Mouse (Mus musculus) inflammation-experienced regulatory T-cells (primary cell): Measurements from ENCODE around the gene Klk1b24. TPM values are rescaled to one million over a fixed set of nuclear protein-coding genes. Genes with fewer than 3 reads are reported as not detected.

Experiments
- polyA plus RNA-seq, 2 experiments: library from polyadenylated mRNA; unstranded; fragments of 100-300 nt; shearing (Covaris generic); gene quantifications; one replicate each; pipeline ENCODE4 v1.2.1; 2017

The Klk1b24 gene
- under 1 TPM in 1 of 2 experiments, not detected in 1; 0.84 TPM for polyA plus RNA-seq

DNA sequence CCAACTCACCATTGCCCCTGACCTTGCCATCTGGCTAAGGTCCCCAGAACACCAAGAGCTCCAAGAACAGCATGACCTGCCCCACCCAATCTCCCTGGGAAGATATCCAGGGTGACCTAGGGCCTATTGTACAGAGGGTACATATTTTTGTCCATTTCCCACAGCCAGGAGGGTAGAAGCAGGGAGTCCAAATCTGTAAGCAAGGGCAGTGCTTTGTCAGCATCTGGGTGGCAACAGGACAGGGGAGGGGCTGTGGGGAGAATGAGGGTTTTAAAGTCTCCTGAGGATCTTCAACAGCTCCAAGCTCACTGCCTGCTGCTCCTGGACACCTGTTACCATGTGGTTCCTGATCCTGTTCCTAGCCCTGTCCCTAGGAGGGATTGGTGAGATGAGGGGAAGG, at the start of gene Klk1b24:
Gene Klk1b24, plus strand, starts transcription at position 301 of the 400 bp plus-strand sequence.

DNA sequence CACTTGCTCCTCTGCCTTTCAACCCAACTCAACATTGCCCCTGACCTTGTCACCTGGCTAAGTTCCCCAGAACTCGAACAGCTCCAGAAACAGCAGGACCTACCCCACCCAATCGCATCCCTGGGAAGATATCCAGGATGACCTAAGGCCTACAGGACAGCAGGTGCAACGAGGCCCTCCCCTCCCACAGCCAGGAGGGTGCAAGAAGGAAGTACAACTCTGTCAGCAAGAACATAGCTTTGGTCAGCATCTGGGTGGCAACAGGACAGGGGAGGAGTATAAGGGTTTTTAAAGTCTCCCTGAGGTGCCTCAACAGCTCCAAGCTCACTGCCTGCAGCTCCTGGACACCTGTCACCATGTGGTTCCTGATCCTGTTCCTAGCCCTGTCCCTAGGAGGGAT, 9.9 kb downstream of the Klk1b24 start, which contains the start of gene Klk1b3:
Gene Klk1b3, plus strand, starts transcription at position 301 of the 400 bp plus-strand sequence.

DNA sequence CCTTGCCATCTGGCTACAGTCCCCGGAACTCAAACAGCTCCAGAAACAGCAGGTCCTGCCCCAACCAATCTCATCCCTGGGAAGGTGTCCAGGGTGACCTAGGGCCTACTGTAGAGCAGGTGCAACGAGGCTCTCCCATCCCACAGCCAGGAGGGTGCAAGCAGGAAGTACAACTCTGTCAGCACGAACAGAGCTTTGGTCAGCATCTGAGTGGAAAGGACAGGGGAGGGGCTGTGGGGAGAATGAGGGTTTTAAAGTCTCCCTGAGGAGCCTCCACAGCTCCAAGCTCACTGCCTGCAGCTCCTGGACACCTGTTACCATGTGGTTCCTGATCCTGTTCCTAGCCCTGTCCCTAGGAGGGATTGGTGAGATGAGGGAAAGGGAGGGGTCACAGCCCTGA, 19.1 kb downstream of the Klk1b24 start, which contains the start of gene Klk1b4:
Gene Klk1b4, plus strand, starts transcription at position 301 of the 400 bp plus-strand sequence.

DNA sequence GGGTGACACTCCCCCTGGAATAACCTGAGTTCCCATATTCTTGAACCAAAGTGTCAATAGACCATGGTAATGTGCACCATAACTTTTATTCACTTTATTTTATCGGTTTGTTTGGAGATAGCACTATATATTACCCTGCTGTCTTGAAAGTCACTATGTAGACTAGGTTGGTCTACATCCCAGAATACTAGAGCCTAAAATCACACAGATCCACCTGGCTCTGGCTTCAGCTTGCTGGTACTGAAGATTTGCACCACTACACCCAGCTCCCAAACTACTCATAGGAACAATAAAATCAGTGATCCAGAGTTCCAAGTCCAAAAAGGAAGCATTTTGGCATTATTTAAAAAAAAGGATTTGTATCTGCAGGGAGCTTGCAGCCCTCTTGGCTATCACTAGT, 27.6 kb downstream of the Klk1b24 start, which contains the start of gene Klk1b5:
Gene Klk1b5, plus strand, starts transcription at position 301 of the 400 bp plus-strand sequence.

DNA sequence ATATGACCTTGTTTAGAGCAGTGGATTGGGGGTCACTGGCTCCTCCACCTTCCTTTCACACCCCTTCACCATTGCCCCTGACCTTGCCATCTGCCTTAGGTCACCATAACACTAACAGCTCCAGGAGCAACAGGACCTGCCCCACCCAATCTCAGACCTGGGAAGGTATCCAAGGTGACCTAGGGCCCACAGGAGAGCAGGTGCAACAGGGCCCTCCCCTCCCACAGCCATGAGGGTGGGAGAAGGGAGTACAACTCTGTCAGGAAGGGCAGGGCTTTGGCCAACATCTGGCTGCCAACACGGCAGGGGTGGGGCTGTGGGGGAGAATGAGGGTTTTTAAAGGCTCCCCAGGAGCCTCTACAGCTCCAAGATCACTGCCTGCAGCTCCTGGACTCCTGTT, 37.0 kb downstream of the Klk1b24 start, which contains the start of gene Klk1:
Gene Klk1, plus strand, starts transcription at position 285 of the 400 bp plus-strand sequence.

DNA sequence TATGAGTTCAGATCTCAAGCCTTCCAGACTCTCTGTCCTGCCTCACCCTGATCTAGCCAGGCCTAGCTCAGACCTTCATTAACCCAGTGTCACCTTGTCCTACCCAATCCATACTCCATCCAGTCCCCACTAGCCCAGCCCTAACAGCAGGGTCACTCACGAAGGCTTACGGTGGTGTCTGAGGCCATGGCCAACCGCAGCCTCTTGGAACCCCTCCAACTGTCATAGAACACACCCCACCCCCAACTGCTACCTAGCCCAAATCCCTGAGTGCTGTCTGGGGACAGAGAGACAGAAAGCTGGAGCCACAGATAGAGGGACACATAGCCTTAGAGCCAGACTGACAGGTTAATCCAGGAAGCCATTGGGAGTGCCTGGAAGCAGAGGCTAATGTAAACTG, 47.9 kb downstream of the Klk1b24 start, which contains the start of gene Gm36864:
Gene Gm36864, plus strand, starts transcription at position 269 of the 400 bp plus-strand sequence.

Other genes with a start within 250 kb of the Klk1b24 start
- 1 to 10 TPM in 1 of 2 experiments, not detected in 1; 1.9 TPM for gene Klk1b8, start 237.6 kb upstream of the Klk1b24 start, polyA plus RNA-seq
- not detected for gene Klk1b1, start 221.5 kb upstream of the Klk1b24 start, polyA plus RNA-seq
- gene Klk1b9, start 212.2 kb upstream of the Klk1b24 start, polyA plus RNA-seq, result not detected
- not detected for gene Klk1b11, start 192.4 kb upstream of the Klk1b24 start, polyA plus RNA-seq
- under 1 TPM in 1 of 2 experiments, not detected in 1; 0.22 TPM for gene Klk1b26, start 176.1 kb upstream of the Klk1b24 start, polyA plus RNA-seq
- gene Klk1b27, start 135.9 kb upstream of the Klk1b24 start, polyA plus RNA-seq, result 1 to 10 TPM; 2.7 to 3.0 TPM
- not detected for gene Klk1b21, start 85.9 kb upstream of the Klk1b24 start, polyA plus RNA-seq
- not detected for gene Klk1b22, start 75.6 kb upstream of the Klk1b24 start, polyA plus RNA-seq
- gene Klk1b16, start 51.5 kb upstream of the Klk1b24 start, polyA plus RNA-seq, result not detected
- not detected for gene Klk1b3, start 10.0 kb downstream of the Klk1b24 start, polyA plus RNA-seq
- gene Klk1b4, start 19.2 kb downstream of the Klk1b24 start, polyA plus RNA-seq, result under 1 TPM in 1 of 2 experiments, not detected in 1; 0.59 TPM
- gene Klk1b5, start 27.7 kb downstream of the Klk1b24 start, polyA plus RNA-seq, result not detected
- under 1 TPM in 1 of 2 experiments, not detected in 1; 0.65 TPM for gene Klk1, start 37.1 kb downstream of the Klk1b24 start, polyA plus RNA-seq
- 1 to 10 TPM in 1 of 2 experiments, not detected in 1; 2.8 TPM for gene Gm36864, start 47.9 kb downstream of the Klk1b24 start, polyA plus RNA-seq
- 1 to 10 TPM; 1.5 to 4.0 TPM for gene 1700028J19Rik, start 58.5 kb downstream of the Klk1b24 start, polyA plus RNA-seq
- 100 to 1,000 TPM; 133 to 173 TPM for gene 2410002F23Rik, start 58.5 kb downstream of the Klk1b24 start, polyA plus RNA-seq
- 1 to 10 TPM in 1 of 2 experiments, under 1 TPM in 1; 0.18 to 1.3 TPM for gene Acp4, start 69.1 kb downstream of the Klk1b24 start, polyA plus RNA-seq
- not detected for gene Gm15517, start 73.2 kb downstream of the Klk1b24 start, polyA plus RNA-seq
- gene Clec11a, start 118.7 kb downstream of the Klk1b24 start, polyA plus RNA-seq, result under 1 TPM; 0.31 to 0.95 TPM
- under 1 TPM; 0.10 to 0.24 TPM for gene Shank1, start 122.0 kb downstream of the Klk1b24 start, polyA plus RNA-seq
- under 1 TPM; 0.23 to 0.55 TPM for gene Syt3, start 195.9 kb downstream of the Klk1b24 start, polyA plus RNA-seq
- gene 1700008O03Rik, start 197.6 kb downstream of the Klk1b24 start, polyA plus RNA-seq, result under 1 TPM; 0.47 to 0.69 TPM
- gene Lrrc4b, start 240.8 kb downstream of the Klk1b24 start, polyA plus RNA-seq, result under 1 TPM; 0.18 to 0.64 TPM